Mouse (Mus musculus) megakaryocyte, embryonic 14.5 days (primary cell): ENCODE results near the gene Gm21887. TPM values are rescaled to one million over a fixed set of nuclear protein-coding genes. Genes with fewer than 3 reads are reported as not detected.
"Not testable (repeated sequence)": the region's sequence is repeated elsewhere in the genome, so short reads cannot be mapped to it uniquely, and the experiment has no call there.

Experiments used
- H3K27me3 ChIP-seq: replicated peaks from 2 replicates; pipeline ENCODE3; 2012; ENCODE audit warnings: inconsistent platforms
- H3K36me3 ChIP-seq: replicated peaks from 2 replicates; pipeline ENCODE3; 2012; ENCODE audit warnings: low read length, inconsistent platforms, mixed read lengths
- H3K4me1 ChIP-seq: 2 replicates; pipeline ENCODE4 v1.6.1; 2012; ENCODE audit warnings: inconsistent platforms
- H3K4me3 ChIP-seq: replicated peaks from 2 replicates; pipeline ENCODE3; 2012; ENCODE audit warnings: moderate library complexity, mild to moderate bottlenecking, inconsistent platforms
- H3K9me3 ChIP-seq: 2 replicates; pipeline ENCODE4 v1.6.1; 2012; ENCODE audit warnings: inconsistent platforms
- FLI1 ChIP-seq: IDR thresholded peaks from 2 replicates; pipeline ENCODE4 v1.6.1; 2012; ENCODE audit warnings: low read length, inconsistent platforms, mixed read lengths
- GATA1 ChIP-seq: IDR thresholded peaks from 3 replicates; pipeline ENCODE4 v1.6.1; 2012; ENCODE audit warnings: mixed read lengths, low read length, inconsistent platforms, borderline replicate concordance
- polyA plus RNA-seq: library from polyadenylated mRNA; stranded (reverse); fragments of >175 nt; gene quantifications from 2 replicates; pipeline ENCODE4 v1.2.3, GENCODE M21; 2012; ENCODE audit warnings: low replicate concordance; ENCODE audit not compliant: insufficient read depth

The Gm21887 gene
- polyA plus RNA-seq, 1 experiment = 1,328 TPM

DNA sequence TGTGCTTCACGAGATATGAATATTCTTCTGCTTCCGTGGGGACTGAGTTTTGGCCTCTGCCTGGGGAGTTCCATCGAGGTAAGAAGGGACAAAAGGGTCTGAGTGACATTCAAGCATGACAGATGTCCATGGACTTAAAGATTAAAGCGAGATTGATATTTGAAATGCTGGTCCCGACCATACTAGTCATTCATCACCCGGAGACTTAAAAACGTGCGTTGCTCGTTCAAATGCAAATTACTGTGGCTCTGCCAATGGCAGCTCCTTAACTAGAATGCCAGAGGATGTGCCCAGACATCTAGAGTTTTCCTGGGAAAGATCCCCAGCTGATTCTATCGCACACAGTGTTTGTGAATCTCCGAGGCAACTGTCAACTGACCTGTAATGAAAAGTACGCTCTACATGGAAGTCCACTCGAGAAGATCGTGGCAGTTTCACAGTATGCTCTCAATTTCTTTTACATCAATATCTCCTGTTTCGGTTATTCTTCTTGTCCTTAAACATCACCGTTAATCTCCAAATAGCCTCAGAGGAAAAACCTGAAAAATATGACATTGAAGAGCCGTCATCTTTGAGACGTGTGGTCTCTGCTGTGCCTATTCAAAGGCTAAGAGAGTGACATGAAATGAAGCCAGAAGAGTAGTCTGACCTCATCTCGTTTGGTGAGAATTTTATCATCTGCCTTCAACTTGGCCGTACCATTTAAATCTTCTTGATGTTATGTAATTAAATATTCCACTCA, 29.8 kb upstream of the Gm21887 start:
- Histone ChIP-seq H3K36me3 (peaks cover 25% of the 10 kb centered on the region), H3K9me3 (peaks cover 67% of the 10 kb centered on the region)
- H3K4me1 ChIP-seq, H3K4me3 ChIP-seq, H3K27me3 ChIP-seq: not testable (repeated sequence)

DNA sequence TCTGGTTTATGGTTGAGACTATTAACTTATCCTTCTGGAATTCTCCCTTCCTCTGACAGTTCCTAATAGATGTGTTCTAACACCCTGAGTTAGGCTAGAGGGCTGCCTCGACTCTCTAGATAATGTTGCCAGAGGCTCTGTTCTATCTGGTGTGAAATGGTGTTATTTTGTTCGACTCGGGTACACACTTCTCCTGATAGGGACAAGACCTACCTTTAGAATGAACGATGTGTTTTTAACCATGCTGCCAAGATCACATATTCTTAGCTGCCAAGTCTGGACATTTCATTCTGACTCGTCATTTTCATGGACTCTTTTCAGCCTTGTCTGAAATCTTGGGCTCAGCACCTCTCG, 29.3 kb upstream of the Gm21887 start:
- Histone ChIP-seq H3K36me3 (peaks cover 30% of the 10 kb centered on the region), H3K9me3 (peaks cover 68% of the 10 kb centered on the region)
- H3K4me1 ChIP-seq, H3K27me3 ChIP-seq, H3K4me3 ChIP-seq: not testable (repeated sequence)

DNA sequence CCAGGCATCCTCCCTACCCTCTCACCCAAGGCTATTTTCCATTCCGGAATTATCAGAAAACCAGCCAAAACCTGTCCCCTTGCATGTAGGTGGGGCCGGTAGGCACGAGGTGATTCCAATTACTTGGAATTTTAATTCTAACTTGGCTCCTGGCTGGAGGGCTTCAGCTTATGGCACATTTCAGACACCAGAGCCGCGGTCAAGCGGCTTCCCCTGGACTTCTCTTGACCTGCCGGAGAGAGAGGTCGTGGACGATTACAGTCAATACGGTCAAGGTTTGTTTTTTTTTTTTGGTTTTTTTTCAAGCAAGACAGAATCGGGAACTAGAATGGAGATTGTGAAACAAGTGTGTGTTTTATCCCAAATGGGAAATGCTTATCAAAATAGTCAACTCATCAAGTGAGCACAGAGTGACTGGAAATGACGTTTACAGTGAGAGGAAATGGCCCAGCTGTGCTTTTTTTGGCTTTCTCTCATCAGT, 28.6 kb upstream of the Gm21887 start:
- H3K4me3 ChIP-seq = no peak overlapping the region
- TF ChIP-seq FLI1 (no peak), GATA1 (no peak)
- H3K36me3 ChIP-seq = peaks cover 32% of the 10 kb centered on the region
- peaks cover 67% of the 10 kb centered on the region for H3K9me3 ChIP-seq
- peaks cover 7% of the 10 kb centered on the region; the same call in 1 of the 2 replicates for H3K4me1 ChIP-seq
- H3K27me3 ChIP-seq = no peaks in the 10 kb centered on the region

DNA sequence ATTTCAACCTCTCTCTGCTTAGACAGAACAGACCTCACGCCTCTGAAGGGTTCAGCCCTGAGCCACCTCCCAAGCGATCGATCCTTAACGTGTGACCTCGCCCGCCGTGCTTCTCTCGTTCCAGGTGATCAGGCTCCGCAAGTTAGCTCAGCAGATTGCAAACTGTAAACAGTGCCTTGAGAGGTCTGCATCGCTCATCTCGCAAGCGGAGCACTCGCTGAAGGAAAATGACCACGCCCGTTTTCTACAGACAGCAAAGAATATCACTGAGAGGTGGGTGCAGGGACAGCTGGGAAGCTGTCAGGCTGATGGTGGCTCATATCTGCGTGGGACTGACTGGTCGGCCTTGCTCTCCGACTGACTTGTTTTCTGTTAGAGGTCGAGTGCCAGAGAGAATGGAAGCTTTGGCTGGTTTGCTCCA, 27.7 kb upstream of the Gm21887 start:
- Histone ChIP-seq H3K36me3 (peaks cover 36% of the 10 kb centered on the region), H3K9me3 (peaks cover 74% of the 10 kb centered on the region), H3K4me1 (peaks cover 11% of the 10 kb centered on the region; the same call in 1 of the 2 replicates)
- not testable (repeated sequence) for H3K27me3 ChIP-seq, H3K4me3 ChIP-seq

DNA sequence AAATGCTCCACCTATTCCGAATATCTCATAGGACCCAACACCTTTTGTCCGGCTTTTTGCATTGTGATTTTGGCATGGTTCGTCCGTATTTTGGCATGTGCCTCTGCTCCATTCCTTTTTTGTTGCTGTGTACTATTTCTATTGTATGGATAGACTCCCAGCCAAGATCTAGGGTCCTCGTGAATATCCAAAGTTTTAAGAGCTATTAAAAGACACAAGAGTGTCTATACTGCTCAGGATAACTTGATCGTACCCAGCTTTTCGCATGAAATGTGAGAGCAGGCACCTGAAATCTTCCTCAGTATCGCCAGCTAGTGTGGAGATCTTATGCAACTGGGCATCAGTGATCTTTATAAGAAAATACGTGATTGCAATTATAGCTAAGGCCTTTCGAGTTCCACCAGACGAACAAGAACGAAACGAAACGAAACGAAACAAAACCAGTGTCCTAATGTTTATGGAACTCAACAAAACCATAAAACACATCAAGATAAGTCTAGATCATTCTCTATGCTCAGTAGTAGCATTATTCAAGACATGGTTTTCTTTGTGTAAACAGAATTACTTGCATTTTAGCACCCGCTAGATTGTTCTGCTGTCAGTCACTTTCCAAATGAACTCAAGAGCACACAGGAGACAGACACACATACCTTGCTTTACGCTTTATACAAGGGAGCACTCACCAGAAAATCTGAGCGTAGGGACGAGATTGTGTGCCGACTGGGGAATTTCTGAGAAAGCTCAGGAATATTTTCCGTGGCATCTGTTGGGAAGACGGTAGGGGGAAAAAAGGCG, 26.7 kb upstream of the Gm21887 start:
- Histone ChIP-seq H3K9me3 (peaks cover 82% of the 10 kb centered on the region), H3K36me3 (peaks cover 41% of the 10 kb centered on the region), H3K4me1 (peaks cover 16% of the 10 kb centered on the region)
- not testable (repeated sequence) for H3K4me3 ChIP-seq, H3K27me3 ChIP-seq

DNA sequence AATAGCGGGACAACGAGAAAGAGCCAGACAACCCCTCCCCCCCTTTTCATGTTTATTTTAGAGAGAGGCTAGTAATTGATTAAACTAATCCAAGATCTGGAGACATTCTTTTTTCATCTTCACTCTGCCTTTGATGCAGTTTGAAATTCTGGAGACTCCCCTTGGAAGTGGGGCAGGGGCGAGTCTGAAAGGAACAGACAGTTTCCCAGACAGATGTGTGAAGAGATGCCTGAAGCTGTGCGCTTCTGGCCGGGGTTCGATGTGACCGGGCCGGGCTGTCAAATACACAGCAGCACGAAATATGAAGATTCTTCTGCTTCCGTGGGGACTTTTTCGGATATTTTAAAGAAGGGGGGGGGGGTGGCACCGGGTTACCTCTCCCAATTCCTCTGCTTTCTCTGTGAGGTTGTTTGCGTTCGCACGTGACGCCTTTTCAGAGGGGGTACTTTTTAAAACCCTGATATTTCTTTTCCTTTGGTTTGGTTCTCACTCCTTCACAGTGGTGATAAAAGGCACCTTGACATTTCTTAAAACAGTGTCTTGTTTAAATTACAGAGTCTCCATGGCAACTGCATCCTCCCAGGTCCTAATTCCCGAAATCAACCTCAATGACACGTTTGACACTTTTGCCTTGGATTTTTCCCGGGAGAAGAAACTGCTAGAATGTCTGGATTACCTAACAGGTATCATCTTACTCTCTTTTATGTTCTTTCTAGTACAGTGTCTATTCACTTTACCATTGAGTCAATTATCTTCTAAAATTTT, 25.9 kb upstream of the Gm21887 start:
- not testable (repeated sequence) for H3K27me3 ChIP-seq, H3K4me3 ChIP-seq
- H3K4me1 ChIP-seq = peaks cover 16% of the 10 kb centered on the region
- peaks cover 77% of the 10 kb centered on the region for H3K9me3 ChIP-seq
- H3K36me3 ChIP-seq = peaks cover 36% of the 10 kb centered on the region

DNA sequence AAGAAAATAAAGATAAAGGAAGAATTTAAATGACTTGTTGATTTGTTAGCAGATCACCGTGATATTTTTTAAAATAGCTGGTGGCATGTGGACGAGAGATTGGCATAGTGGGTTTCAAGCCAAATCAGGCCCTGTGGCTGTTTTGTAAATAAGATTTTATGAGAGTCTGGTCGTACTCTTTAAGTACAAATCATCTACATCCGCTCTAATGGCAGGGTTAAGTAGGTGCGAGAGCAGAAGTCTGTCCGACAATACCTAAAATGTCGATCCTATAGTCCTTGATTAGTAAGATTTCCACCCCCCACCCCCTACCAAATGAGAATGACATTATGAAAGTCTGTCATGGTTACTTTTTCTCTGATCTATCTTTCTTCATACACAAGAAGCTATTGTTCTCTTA, 25.1 kb upstream of the Gm21887 start:
- Histone ChIP-seq H3K36me3 (peaks cover 42% of the 10 kb centered on the region), H3K9me3 (peaks cover 81% of the 10 kb centered on the region), H3K4me1 (peaks cover 16% of the 10 kb centered on the region)
- H3K27me3 ChIP-seq, H3K4me3 ChIP-seq: not testable (repeated sequence)

DNA sequence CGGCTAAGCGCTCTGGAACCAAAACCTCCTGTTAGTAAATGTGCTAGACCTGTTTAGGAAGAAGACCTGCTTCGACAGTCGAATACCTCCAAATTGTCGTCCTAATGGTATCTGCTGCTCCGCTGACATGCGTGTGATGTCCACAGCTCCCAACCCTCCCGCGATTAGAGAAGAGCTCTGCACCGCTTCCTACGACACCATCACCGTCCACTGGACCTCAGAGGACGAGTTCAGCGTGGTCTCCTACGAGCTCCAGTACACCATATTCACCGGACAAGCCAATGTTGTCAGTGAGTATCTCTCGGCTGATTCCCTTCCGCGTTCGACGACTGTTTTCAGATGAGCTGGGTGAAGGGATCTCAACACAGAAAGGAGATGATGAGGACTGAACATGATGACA, 24.6 kb upstream of the Gm21887 start:
- H3K27me3 ChIP-seq = not testable (repeated sequence)
- peaks cover 16% of the 10 kb centered on the region for H3K4me1 ChIP-seq
- peaks cover 78% of the 10 kb centered on the region for H3K9me3 ChIP-seq
- peak overlapping the region; percentile 0 for H3K4me3 ChIP-seq
- H3K36me3 ChIP-seq = peaks cover 44% of the 10 kb centered on the region

DNA sequence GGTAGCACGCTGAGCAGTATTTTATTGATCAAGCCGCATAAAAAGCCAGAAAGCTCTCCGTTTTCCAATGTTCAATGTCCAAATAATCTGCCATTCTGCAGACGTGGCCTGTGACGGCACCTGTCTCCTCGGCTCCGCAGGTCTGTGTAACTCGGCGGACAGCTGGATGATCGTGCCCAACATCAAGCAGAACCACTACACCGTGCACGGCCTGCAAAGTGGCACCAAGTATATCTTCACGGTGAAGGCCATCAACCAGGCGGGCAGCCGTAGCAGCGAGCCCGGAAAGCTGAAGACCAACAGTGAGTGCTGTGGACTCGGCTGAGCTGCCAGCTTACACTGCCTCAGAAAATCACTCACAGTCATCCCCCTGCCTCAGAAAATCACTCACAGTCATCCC, 23.7 kb upstream of the Gm21887 start:
- H3K27me3 ChIP-seq, H3K4me1 ChIP-seq: not testable (repeated sequence)
- Histone ChIP-seq H3K9me3 (peaks cover 75% of the 10 kb centered on the region), H3K36me3 (peaks cover 45% of the 10 kb centered on the region), H3K4me3 (peak overlapping the region; percentile 2)

DNA sequence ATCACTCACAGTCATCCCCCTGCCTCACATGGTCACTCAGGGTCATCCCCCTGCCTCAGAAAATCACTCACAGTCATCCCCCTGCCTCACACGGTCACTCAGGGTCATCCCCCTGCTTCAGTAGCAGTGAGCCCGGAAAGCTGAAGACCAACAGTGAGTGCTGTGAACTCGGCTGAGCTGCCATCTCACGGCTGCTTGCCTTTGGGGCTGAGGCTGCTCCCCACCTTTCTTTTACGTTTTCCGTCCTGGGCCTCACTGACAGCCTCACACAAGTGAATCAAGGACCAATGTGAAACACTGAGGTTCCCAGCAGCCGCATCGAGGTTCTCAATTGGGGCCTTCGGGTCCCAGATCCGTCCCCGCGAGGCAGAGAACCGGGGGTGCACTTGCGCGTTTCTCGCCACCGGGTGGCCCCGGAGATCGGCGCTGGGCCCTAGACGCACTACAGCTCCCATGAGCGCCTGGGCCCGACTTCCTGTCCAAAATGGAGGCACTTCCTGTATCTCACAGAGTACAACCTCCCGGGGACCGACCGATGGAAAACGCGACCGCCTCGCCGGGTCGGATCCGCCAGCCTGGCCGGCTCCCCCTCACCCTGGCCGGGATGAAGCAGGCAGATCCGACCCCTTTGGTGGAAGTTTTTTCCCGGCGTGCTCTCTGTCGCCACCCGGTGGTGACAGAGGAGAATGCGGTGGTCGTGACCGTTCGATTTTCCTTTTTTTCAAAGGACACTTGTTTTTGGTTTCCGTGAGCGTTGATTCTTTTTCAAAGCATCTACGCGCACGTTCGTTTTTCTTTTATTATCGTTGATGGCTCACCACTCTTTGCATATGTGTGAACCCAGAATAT, 22.7 kb upstream of the Gm21887 start:
- peaks cover 76% of the 10 kb centered on the region for H3K9me3 ChIP-seq
- not testable (repeated sequence) for H3K27me3 ChIP-seq
- H3K36me3 ChIP-seq = peaks cover 41% of the 10 kb centered on the region
- H3K4me1 ChIP-seq = peaks cover 18% of the 10 kb centered on the region
- peak overlapping the region; percentile 48 for H3K4me3 ChIP-seq

DNA sequence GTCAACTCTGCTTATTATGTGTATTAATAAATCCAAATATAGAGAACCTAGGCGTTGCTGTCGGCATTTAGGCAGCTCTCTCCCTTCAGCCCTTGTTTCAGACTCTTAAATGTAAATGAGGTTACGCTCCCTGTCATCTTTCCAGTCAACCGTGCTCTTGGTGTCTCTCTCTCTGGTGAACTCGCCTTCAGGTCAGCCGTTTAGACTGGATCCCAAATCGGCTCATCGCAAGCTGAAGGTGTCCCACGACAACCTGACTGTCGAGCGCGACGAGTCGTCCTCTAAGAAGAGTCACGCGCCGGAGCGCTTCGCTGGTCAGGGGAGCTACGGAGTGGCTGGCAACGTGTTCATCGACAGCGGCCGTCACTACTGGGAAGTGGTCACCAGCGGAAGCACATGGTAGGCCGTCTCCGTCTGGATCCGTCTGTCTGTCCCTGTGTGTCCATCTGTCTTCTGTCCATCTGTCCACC, 22.1 kb upstream of the Gm21887 start:
- Histone ChIP-seq H3K36me3 (peaks cover 35% of the 10 kb centered on the region), H3K9me3 (peaks cover 74% of the 10 kb centered on the region), H3K4me1 (peaks cover 18% of the 10 kb centered on the region), H3K4me3 (peak overlapping the region; percentile 4)
- H3K27me3 ChIP-seq = not testable (repeated sequence)

DNA sequence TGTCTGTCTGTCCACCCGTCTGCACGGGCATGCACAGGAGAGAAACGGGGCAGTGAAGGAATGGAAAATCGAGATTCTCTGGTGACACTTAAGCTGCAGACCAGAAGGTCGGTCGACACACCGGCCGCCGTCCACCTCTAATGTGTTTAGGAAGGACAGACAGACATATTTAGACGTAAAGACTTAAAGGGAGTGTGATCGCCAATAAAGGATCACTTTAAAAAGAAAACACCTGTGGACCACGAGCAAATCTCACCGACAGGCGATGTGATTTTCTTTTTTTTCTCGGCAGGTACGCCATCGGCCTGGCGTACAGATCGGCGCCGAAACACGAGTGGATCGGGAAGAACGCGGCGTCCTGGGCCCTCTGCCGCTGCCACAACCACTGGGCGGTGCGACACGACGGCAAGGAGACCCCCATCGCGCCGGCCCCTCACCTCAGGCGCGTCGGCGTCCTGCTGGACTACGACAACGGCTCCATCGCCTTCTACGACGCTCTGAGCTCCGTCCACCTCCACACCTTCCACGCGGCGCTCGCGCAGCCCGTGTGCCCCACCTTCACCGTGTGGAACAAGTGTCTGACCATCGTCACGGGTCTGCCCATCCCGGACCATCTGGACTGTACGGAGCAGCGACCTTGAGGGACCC, 20.8 kb upstream of the Gm21887 start:
- Histone ChIP-seq H3K9me3 (peaks cover 74% of the 10 kb centered on the region), H3K36me3 (peaks cover 31% of the 10 kb centered on the region)
- not testable (repeated sequence) for H3K27me3 ChIP-seq

DNA sequence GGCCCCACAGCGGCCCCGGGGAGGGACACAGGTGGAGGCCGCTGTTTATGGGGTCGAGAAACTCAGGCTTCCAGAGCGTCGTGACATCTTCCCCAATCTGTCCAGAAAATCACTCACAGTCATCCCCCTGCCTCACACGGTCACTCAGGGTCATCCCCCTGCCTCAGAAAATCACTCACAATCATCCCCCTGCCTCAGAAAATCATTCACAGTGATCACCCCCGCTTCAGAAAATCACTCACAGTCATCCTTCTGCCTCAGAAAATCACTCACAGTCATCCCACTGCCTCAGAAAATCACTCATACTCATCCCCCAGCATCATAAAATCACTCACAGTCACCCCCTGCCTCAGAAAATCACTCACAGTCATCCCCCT, 20.3 kb upstream of the Gm21887 start:
- not testable (repeated sequence) for H3K27me3 ChIP-seq, H3K4me3 ChIP-seq
- peaks cover 78% of the 10 kb centered on the region for H3K9me3 ChIP-seq
- peaks cover 23% of the 10 kb centered on the region for H3K4me1 ChIP-seq
- peaks cover 31% of the 10 kb centered on the region for H3K36me3 ChIP-seq

More for the DNA sequence above, 20.8 kb upstream of the Gm21887 start:
- Histone ChIP-seq H3K4me3 (peak overlapping the region; percentile 6), H3K4me1 (peaks cover 18% of the 10 kb centered on the region)
